Mouse (Mus musculus): ENCODE results near the gene Wdr46.
"Not testable (repeated sequence)": the region's sequence is repeated elsewhere in the genome, so short reads cannot be mapped to it uniquely, and the experiment has no call there.

- not testable (repeated sequence) for TF ChIP-seq GATA1 (IDR thresholded peaks at IDR 0.05; ENCODE audit: borderline replicate concordance, low read length); FLI1 (IDR thresholded peaks at IDR 0.05; ENCODE audit: low read length)
Observed at GRCm38 (mm10) chr17:33997025-33997424, 56.6 kb downstream of the Wdr46 start.
